Mouse (Mus musculus) c-Kit-positive CD71-negative TER-119-negative erythroid progenitor cells, embryonic 14.5 days (primary cell): Measurements from ENCODE around the gene Gm8453.
"Not testable (repeated sequence)": the region's sequence is repeated elsewhere in the genome, so short reads cannot be mapped to it uniquely, and the experiment has no call there.

Source experiments
- DNase-seq: peaks from one replicate; pipeline ENCODE4 v3.0.0-alpha.2; 2013; ENCODE audit warnings: low read depth

Gene Gm8453

GRCm38 (mm10) chr7:22229384-22229783, at the start of gene Gm8453:
Gm8453 (minus strand) TSS chr7:22229484.
- not testable (repeated sequence) for DNase-seq

- not testable (repeated sequence) for DNase-seq
Observed at GRCm38 (mm10) chr7:22201164-22201563, 28.1 kb downstream of the Gm8453 start, which contains the start of gene Gm8653. Gm8653 (minus strand) TSS chr7:22201264.

GRCm38 (mm10) chr7:22189077-22189476, 40.2 kb downstream of the Gm8453 start, which contains the start of gene Vmn1r143:
Vmn1r143 (plus strand) TSS chr7:22189377.
- DNase-seq: not testable (repeated sequence)
